Mouse (Mus musculus): ENCODE measurements at regions not wholly inside any gene's neighbourhood (a gene's known extent, or its start where the extent isn't known, plus 50 kb on each side); places are given as distances from the start of the nearest gene placed in this dataset.
"Not testable (repeated sequence)": the region's sequence is repeated elsewhere in the genome, so short reads cannot be mapped to it uniquely, and the experiment has no call there.

GRCm38 (mm10) chr16:77851206-77852065 lies 249.5 kb upstream of the Gm11146 start:
- no peak for DNase-seq (ENCODE audit: low spot score)

- DNase-seq (ENCODE audit: low spot score), result no peak
Measured at GRCm38 (mm10) chr16:77835767-77836166, 233.9 kb upstream of the Gm11146 start.

DNA sequence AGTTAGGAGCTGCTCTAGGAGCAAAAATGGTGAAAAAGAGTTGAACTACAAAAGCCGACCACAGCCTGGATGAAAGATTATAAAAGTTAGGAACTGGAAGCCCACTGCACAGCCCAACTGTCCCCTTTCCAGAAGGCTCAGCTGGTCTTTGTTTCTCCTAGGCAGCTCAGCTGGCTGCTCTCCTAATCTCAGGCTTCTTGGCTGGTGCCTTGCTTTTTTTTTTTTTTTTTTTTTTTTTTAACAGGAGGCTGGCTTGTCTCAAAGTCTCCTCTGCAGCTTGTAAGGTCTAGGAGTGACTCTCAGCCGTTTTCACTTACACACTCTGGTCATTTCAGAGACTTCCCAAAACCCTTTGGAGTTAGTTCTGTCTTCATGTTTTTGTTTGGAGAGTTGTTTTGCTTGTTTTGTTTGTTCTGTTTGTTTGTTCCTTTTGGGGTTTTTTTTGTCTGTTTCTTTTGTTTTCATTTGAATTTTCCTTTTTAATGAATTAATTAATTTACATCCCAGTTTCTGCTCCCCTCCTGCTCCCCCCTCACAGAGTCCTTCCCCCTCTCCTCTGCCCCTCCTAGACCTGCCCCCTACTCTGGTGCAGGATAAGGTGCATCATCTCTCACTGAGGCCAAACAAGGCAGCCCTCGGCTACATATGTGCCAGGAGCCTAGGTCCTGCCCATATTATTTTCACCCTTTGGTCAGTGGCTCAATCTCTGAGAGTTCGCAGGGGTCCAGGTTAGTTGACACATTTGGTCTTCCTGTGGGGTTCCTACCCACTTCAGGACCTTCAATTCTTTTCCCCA lies 225.6 kb upstream of the Gm11146 start:
- DNase-seq (ENCODE audit: low spot score), result peak; percentile 17

- DNase-seq (ENCODE audit: low spot score), result no peak
Measured at GRCm38 (mm10) chr16:77799709-77800108, 197.8 kb upstream of the Gm11146 start.

DNA sequence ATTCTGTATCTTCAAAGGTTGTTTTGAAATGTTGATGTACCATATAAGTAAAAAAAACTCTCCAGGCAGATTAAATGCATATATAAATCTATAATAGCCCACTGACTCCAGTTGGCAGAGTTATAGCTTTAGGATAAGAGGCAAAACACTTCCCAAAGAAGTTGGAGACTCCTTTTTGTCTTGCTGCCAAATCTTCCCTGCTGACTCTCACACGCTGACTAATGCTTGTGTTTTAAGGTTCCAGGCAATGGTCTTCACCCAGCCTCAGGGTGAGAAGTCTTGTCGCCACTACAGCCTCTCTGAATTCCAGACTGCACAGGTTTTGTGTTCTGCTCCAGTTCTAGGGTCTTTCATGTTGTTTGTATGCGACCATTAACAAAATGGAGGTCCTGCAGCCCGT lies 195.0 kb upstream of the Gm11146 start:
- no peak for DNase-seq (ENCODE audit: low spot score)

DNA sequence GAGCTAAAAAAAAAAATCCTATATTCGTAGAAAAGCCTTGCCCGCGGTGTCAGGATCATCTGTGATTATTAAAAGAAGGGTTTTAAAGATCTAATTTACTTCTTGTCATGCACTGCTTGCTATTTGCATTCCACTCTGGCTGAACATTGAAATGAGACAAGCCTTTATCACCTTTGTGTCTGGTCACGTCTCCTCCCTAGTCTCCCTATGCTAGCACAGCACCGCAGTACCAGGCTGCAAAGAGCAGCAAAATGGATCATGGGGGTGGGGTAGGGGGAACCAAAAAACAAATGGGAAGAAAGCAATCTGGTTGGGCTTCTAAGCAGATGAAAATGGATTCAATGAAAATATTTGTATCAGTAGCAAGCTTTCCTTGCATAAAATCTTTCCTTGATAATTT lies 187.8 kb upstream of the Gm11146 start:
- no peak for DNase-seq (ENCODE audit: low spot score)

GRCm38 (mm10) chr16:77789206-77789605 lies 187.3 kb upstream of the Gm11146 start:
- no peak for DNase-seq (ENCODE audit: low spot score)

DNA sequence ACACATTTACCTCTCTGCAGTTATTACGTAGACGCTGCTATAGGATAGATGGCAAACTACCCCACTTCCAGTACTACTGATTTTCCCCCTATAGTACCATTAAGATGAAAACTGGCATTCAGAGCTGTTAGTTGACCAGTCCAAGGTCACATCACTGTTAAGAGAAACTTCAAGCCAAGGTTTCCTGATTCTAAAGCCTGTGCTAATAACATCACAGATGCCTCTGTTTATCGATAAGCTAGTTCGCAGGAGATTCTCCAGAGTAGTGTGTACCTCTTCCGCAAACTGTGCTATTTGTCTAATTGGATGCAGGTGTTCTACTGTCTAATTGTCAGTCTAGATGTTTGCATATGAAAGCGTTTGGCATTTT lies 186.9 kb upstream of the Gm11146 start:
- DNase-seq (ENCODE audit: low spot score), result no peak

DNA sequence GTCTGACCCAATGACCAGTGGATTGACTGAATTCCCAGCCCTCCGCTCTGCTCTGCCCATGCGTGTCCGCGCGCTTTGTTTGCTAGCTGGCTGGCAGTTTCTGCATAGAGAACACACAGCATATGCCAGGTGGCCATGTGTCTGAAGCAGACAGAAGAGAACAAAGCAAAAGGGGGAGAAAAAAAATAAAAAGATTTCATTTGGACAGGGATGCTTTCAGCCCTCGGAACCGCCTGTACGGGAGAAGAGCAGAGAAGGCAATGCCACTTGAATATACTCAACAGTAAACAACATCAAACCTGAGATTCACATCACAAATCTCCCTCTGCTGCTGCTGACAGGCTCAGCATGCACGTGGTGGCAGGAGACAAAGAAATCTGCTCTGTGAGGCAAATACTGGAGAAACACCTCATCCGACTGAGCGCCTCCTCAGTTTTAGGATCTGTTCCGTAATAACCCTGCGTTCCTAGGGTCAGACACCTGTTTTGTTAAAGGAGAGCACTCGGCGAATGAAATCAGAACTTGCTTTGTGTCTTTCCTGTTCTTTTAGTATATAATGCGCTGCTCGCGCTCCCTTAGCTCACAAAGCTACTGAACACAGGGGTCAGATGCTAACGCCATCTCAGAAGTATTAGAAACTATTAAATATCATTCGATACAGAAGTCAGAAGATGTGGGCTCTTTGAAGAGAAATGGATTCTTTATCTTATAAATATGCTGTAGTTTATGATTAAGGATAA lies 186.3 kb upstream of the Gm11146 start:
- peak; percentile 5 for DNase-seq (ENCODE audit: low spot score)

DNA sequence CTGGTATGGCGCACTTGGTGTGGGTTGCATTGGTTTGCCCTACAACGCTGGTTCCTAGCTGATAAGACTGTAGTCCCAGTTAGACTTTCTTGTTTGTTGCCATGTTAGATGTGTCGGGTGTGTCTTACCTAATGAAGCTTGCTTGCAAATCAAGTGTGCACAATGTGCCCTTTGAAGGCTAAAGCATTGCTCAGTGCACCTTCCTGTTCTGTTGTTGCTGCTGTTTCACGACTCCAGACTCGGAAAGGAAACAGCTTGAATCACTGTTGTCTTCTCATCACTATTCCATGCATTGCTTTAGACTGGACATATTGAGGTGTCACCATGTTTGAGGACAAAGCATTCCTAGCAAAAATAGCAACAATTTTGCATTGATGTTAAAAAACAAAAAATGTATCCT lies 185.1 kb upstream of the Gm11146 start:
- DNase-seq (ENCODE audit: low spot score), result no peak

DNA sequence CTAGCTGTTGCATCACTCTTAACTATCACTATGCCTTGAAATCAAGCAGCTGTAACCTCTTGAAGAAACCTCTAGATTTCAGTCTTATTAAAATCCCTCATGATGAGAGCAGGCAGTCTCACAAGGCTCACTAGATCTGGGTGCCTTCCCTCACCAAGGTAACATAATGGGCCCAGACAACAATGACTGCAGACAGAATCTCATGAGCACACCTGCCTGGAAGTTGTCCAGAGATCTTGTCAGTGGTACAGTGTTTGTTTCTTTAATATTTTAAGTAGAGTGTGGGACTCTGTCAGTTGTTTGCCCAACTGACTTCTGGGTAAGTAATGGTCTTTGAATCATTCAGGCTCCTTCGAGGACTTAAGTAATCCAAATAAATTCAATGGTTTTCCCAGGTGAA lies 177.1 kb upstream of the Gm11146 start:
- DNase-seq (ENCODE audit: low spot score), result no peak

DNA sequence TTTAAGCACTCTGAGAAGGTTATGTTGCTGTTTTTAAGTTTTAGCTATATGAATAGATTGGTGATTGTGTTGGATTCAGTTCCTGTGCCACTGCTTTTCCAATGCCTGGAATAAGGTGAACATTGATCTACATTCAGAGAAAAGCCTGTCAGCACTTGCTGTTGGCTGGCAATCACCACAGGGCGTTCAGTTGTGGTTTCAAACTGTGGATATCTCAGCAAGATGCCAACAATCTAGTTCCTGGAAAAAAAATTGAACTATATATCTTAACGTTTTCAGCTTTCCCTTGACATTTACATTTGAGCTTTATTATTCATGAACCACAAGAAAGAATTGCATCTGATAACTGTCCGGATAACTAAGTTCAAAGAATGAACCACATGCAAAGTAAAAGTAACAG lies 170.2 kb upstream of the Gm11146 start:
- no peak for DNase-seq (ENCODE audit: low spot score)

GRCm38 (mm10) chr16:77760926-77761347 lies 159.0 kb upstream of the Gm11146 start:
- peak; percentile 4 for DNase-seq (ENCODE audit: low spot score)

DNA sequence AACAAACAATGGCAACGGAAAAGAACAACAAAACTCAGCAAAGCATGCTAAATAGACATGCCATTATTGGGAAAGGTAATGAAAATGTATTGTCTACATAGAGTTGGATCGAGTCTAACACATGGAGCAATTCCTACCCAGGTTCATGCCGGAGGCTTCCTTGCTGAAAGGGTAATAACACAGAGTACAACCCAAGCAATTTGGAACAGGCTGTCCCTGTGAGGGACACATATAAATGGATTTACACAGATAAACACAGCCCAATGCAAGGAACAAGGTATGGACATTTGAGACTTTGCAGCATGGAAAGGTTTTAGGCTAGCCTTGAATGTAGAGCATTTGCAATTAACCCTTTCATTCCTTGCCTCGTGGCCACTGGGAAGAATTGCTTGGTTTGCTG lies 158.6 kb upstream of the Gm11146 start:
- no peak for DNase-seq (ENCODE audit: low spot score)

DNA sequence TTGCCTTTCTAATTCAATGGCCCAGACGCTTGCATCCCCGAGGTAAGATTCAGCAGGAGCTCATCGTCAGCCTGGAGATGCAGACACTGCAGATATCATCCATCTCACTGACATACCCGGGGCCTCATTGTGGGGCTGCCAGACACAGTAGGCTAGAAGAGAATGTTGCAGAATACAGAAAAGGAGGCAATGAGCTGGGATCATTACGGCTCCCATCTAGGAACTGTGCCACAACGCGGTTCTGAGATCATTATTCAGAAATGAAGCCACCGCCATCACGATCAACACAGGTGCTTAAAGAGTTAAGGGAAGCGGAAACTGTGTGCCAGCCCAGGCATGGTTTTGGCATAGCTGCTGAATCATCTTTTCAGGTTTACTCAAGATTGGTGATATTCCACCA lies 158.1 kb upstream of the Gm11146 start:
- DNase-seq (ENCODE audit: low spot score), result no peak

DNA sequence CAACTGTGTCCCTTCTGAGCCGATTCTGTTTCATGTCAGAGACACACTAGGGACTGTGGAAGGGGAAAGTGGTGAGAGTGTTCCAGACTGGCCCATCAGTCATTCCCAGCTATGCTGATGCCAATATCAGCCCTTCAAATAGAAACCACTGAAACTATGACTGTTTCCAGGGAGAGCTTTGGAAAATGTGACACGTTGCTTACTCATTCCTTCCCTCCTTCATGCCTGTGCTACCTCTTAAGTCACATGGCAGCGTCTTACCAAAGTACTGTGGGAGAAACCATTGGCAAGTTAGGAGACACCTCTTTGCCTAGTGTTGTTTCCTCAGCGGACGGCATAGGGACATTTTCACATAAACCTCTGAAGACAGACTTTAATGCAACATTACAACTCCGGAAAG lies 153.0 kb upstream of the Gm11146 start:
- no peak for DNase-seq (ENCODE audit: low spot score)

- DNase-seq (ENCODE audit: low spot score), result no peak
Measured at GRCm38 (mm10) chr16:77749474-77749873, 147.6 kb upstream of the Gm11146 start.

DNA sequence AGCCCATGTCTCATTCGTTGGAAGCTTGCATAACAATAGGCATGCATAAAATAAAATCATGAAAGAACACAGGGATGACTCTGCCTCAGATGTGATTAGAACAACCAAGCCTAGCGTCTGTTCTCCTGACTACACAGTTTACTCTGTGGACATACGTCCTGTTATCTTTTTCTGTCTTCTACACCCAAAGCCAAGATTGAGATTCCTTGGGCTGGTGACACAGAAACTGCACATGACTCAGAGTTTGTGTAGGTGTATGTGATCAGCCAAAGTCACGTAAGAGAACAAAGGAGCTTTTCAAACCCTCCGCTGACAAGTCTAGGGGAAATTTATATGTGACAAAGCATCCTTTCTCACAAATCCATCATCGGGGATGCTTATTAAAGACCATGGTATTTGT lies 141.9 kb upstream of the Gm11146 start:
- no peak for DNase-seq (ENCODE audit: low spot score)

DNA sequence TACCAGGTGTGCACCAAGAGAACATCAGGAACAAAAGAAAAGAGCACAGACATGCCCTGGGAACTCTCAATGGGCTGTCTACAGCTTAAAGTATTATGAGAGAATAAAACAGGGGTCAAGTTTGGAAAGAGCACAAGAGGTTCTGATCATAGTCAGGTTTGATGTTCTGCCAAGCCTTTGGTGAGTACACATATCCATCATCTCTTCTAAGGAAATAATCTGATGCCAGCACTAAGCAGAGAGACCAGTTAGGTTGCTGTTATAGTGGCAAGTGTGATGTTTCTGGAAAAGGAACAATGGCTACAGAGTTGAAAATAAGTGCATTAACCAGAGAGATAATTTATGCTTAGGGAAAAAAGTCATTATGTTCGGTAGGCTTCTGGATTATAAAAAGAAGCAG lies 136.9 kb upstream of the Gm11146 start:
- DNase-seq (ENCODE audit: low spot score), result no peak

DNA sequence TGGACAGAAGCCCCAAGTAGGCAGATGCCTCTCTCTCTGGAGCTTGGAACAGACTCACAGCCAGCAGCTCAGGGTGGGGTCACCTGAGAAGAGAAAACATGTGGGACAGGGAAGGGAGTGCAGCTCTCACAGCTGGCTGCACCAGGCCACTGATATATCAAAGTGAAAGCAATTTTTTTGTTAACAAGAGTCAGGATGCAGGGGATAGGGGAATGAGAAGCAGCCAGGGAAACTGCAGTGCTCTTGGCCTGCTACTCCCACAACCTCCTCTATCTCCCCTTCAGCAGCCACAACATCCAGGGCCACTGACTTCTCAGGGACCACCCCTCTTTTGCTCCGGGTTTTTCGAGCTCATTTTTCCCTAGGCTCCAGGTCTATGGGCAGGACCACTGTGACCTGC lies 117.5 kb upstream of the Gm11146 start:
- no peak for DNase-seq (ENCODE audit: low spot score)

GRCm38 (mm10) chr16:77717766-77718165 lies 115.9 kb upstream of the Gm11146 start:
- DNase-seq (ENCODE audit: low spot score), result not testable (repeated sequence)

DNA sequence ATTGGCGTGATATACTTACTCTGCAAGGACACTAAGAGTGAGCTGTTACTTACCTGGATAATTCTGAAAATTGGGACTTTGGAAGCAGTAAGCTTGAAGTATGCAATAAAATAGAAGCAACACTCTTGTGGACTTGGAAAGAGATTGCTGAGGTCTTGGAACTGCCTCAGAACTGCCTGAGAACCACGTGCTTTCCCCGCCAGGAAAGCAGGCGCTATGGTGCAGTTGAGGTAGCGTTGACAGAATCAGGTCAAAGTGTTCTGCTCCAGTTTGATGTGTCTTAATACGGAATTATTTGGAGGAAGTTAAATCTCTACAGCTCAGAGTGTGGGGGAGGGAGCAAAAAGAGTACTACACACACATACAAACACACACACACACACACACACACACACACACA lies 102.8 kb upstream of the Gm11146 start:
- no peak for DNase-seq (ENCODE audit: low spot score)

- no peak for DNase-seq (ENCODE audit: low spot score)
Measured at GRCm38 (mm10) chr16:77695443-77695842, 93.5 kb upstream of the Gm11146 start.

Data from ovary, adult 18-20 months (tissue).